Mouse (Mus musculus) CH12.LX (cell line): Measurements from ENCODE around the gene Bcl10. TPM values are rescaled to one million over a fixed set of nuclear protein-coding genes. Genes with fewer than 3 reads are reported as not detected.

ENCODE experiments used
- DNase-seq: peaks from one replicate; pipeline ENCODE4 v3.0.0-alpha.2; 2013; ENCODE audit errors: extremely low read depth
- H3K27ac ChIP-seq: 2 replicates; pipeline ENCODE4 v1.5.1; 2012; ENCODE audit warnings: low read depth, mild to moderate bottlenecking, control low read depth, moderate library complexity; ENCODE audit not compliant: insufficient read depth
- H3K27me3 ChIP-seq: replicated peaks from 2 replicates; pipeline ENCODE3; 2012; ENCODE audit warnings: inconsistent platforms
- H3K36me3 ChIP-seq, 2 experiments: replicated peaks in 1 of 2; 2 replicates each; pipeline versions ENCODE3 to v1.6.1; 2012; ENCODE audit warnings: inconsistent platforms in 1 of 2, low read length in 1 of 2, mild to moderate bottlenecking in 1 of 2, mixed read lengths in 1 of 2, moderate library complexity in 1 of 2; ENCODE audit not compliant: control insufficient read depth in 1 of 2, insufficient read depth in 1 of 2
- H3K4me1 ChIP-seq, 2 experiments: 2 replicates each; pipeline ENCODE4 v1.6.1; 2012; ENCODE audit warnings: inconsistent platforms in 1 of 2, moderate library complexity in 1 of 2; ENCODE audit not compliant: insufficient read depth in 2 of 2, control insufficient read depth in 1 of 2
- H3K4me2 ChIP-seq: 2 replicates; pipeline ENCODE4 v1.6.1; 2012; ENCODE audit warnings: low read depth, mild to moderate bottlenecking, control low read depth; ENCODE audit not compliant: poor library complexity, insufficient read depth, severe bottlenecking
- H3K4me3 ChIP-seq, 3 experiments: fragments of 150-350 bp in 1 of 3; sonication (generic) in 1 of 3; replicated peaks in 1 of 3; 2 replicates each; pipeline versions ENCODE3 to v1.5.1; 2011 to 2012; ENCODE audit warnings: low read depth in 2 of 3, low read length in 2 of 3, mild to moderate bottlenecking in 2 of 3, moderate library complexity in 2 of 3, control low read depth in 1 of 3, improper control_type of control experiment in 1 of 3, inconsistent platforms in 1 of 3, mixed read lengths in 1 of 3; ENCODE audit not compliant: poor library complexity in 1 of 3
- H3K79me2 ChIP-seq: replicated peaks from 2 replicates; pipeline ENCODE4 v1.6.1; 2012; ENCODE audit warnings: mild to moderate bottlenecking, moderate library complexity; ENCODE audit not compliant: control insufficient read depth, poor library complexity, insufficient read depth, severe bottlenecking; ENCODE audit errors: extremely low read depth
- H3K9ac ChIP-seq: 2 replicates; pipeline ENCODE4 v1.6.1; 2012; ENCODE audit warnings: low read depth, mild to moderate bottlenecking, control low read depth, moderate library complexity; ENCODE audit not compliant: insufficient read depth
- H3K9me3 ChIP-seq: replicated peaks from 2 replicates; pipeline ENCODE3; 2012; ENCODE audit warnings: low read length, inconsistent platforms, mixed read lengths
- CHD2 ChIP-seq: IDR thresholded peaks from 2 replicates; pipeline ENCODE4 v1.6.1; 2011; ENCODE audit warnings: low read length, improper control_type of control experiment
- E2F4 ChIP-seq: IDR thresholded peaks from 2 replicates; pipeline ENCODE4 v1.6.1; 2011; ENCODE audit warnings: low read depth, low read length, improper control_type of control experiment; ENCODE audit not compliant: insufficient replicate concordance
- ELF1 ChIP-seq: IDR thresholded peaks from 2 replicates; pipeline ENCODE4 v1.6.1; 2014; ENCODE audit warnings: low read depth, mild to moderate bottlenecking, inconsistent platforms, low read length, improper control_type of control experiment
- EP300 ChIP-seq: IDR thresholded peaks from 2 replicates; pipeline ENCODE4 v1.6.1; 2011; ENCODE audit warnings: low read length, improper control_type of control experiment
- ETS1 ChIP-seq: conservative IDR thresholded peaks from 2 replicates; pipeline ENCODE4 v1.6.1; 2012; ENCODE audit warnings: low read depth, mild to moderate bottlenecking, inconsistent platforms, low read length, improper control_type of control experiment, moderate library complexity
- JUN ChIP-seq: IDR thresholded peaks from 2 replicates; pipeline ENCODE4 v1.6.1; 2011; ENCODE audit warnings: low read depth, mild to moderate bottlenecking, low read length, improper control_type of control experiment, moderate library complexity; ENCODE audit not compliant: insufficient read depth
- JUND ChIP-seq: conservative IDR thresholded peaks from 2 replicates; pipeline ENCODE4 v1.6.1; 2011; ENCODE audit warnings: low read depth, low read length, improper control_type of control experiment
- KAT2A ChIP-seq: IDR thresholded peaks from 2 replicates; pipeline ENCODE4 v1.6.1; 2012; ENCODE audit warnings: low read length, improper control_type of control experiment, inconsistent platforms; ENCODE audit not compliant: insufficient replicate concordance
- MEF2A ChIP-seq: IDR thresholded peaks from 2 replicates; pipeline ENCODE4 v1.6.1; 2014; ENCODE audit warnings: low read depth, mild to moderate bottlenecking, inconsistent platforms, low read length, improper control_type of control experiment, borderline replicate concordance
- POLR2AphosphoS2 ChIP-seq: IDR thresholded peaks from 2 replicates; pipeline ENCODE4 v1.6.1; 2011; ENCODE audit warnings: low read depth, low read length, improper control_type of control experiment
- UBTF ChIP-seq: IDR thresholded peaks from 2 replicates; pipeline ENCODE4 v1.6.1; 2012; ENCODE audit warnings: low read depth, mild to moderate bottlenecking, inconsistent platforms, low read length, improper control_type of control experiment, moderate library complexity
- USF1 ChIP-seq: IDR thresholded peaks from 2 replicates; pipeline ENCODE4 v1.6.1; 2014; ENCODE audit warnings: low read depth, mild to moderate bottlenecking, inconsistent platforms, low read length, improper control_type of control experiment
- USF2 ChIP-seq: conservative IDR thresholded peaks from 2 replicates; pipeline ENCODE4 v1.6.1; 2011; ENCODE audit warnings: low read depth, low read length, improper control_type of control experiment
- ZC3H11A ChIP-seq: IDR thresholded peaks from 2 replicates; pipeline ENCODE4 v1.6.1; 2012; ENCODE audit warnings: low read depth, mild to moderate bottlenecking, inconsistent platforms, low read length, improper control_type of control experiment
- ZNF384 ChIP-seq: IDR thresholded peaks from 2 replicates; pipeline ENCODE4 v1.6.1; 2012; ENCODE audit warnings: low read depth, low read length, improper control_type of control experiment, inconsistent platforms
- dilution Hi-C: fragments of 300-500 bp; cut with MboI; formaldehyde crosslinking; loops from 2 replicates; pipeline ENCODE4 v1.14.3; 2020; ENCODE audit warnings: low sequenced_read_pairs; ENCODE audit not compliant: extremely low pct_unique_long_range_greater_than_20kb, extremely low pct_ligation_motif_present
- in situ Hi-C: fragments of 300-500 bp; cut with MboI; formaldehyde crosslinking; loops from 3 replicates; pipeline ENCODE4 v1.14.3; 2019; ENCODE audit warnings: low sequenced_read_pairs, low pct_ligation_motif_present, low pct_unique_long_range_greater_than_20kb, mixed read lengths
- polyA plus RNA-seq: library from polyadenylated mRNA; unstranded; fragments of >175 nt; gene quantifications from 2 replicates; pipeline ENCODE4 v1.2.1, GENCODE M21; 2012; ENCODE audit warnings: low read depth; ENCODE audit not compliant: insufficient read length
- total RNA-seq, 2 experiments: library from RNA; depleted of rRNA; stranded (reverse); fragments of 300-350 nt in 1 of 2; fragments of >200 nt in 1 of 2; gene quantifications; 2 replicates each; pipeline ENCODE4 v1.2.3; 2012 to 2014

The Bcl10 gene
- total and polyA plus RNA-seq, 3 experiments: 73.6 to 177 (median 103) TPM

GRCm38 (mm10) chr3:145883233-145883632, 39.4 kb upstream of the Bcl10 start:
- dilution Hi-C loops: no loop called here
- Histone ChIP-seq H3K9ac (no peak overlapping the region), H3K9me3 (no peaks in the 10 kb centered on the region), H3K27me3 (no peaks in the 10 kb centered on the region), H3K27ac (no peak overlapping the region)
- TF ChIP-seq JUND (no peak), ETS1 (no peak), UBTF (no peak), EP300 (peak; percentile 45; the same call in 1 of the 2 replicates)
- TF ChIP-seq, all 38 proteins: peak for 1
- Histone ChIP-seq H3K36me3 (no peaks in the 10 kb centered on the region), H3K79me2 (no peaks in the 10 kb centered on the region), H3K4me1 (peaks cover 0 to 18% of the 10 kb centered on the region in 2 experiments; a peak in 2 of 4 replicates), H3K4me2 (no peak overlapping the region), H3K4me3 (no peak overlapping the region)
- DNase-seq: no peak
- in situ Hi-C loops: no loop called here

DNA sequence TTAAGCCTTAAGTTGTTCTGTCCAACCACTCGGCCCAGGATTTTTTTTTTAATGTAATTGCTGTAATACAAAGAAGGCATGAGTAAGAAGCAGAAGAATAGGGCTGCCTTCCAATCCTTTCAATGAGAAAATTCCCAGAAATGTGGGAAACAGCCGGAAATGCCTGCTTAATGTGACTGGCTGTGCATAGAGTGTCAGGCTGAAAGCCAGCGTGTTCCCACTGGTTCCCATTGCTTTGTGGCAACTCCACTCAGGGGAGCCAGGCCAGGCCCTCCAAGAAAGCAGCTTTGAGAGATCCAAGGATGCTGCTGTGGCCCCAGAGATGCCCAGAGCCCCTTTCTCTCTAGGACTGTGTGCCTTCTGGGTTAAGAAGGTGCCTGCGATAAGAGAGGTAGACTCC, 37.2 kb upstream of the Bcl10 start:
- Histone ChIP-seq H3K4me1 (peaks cover 0 to 18% of the 10 kb centered on the region in 2 experiments; a peak in 2 of 4 replicates), H3K4me2 (no peak overlapping the region), H3K36me3 (no peaks in the 10 kb centered on the region), H3K79me2 (no peaks in the 10 kb centered on the region), H3K9me3 (no peaks in the 10 kb centered on the region), H3K27me3 (no peaks in the 10 kb centered on the region), H3K4me3 (no peak overlapping the region), H3K27ac (no peak overlapping the region), H3K9ac (no peak overlapping the region)
- no peak for DNase-seq
- in situ Hi-C loops: no loop called here
- TF ChIP-seq USF2 (no peak), USF1 (no peak), ELF1 (no peak), JUN (no peak), KAT2A (no peak), MEF2A (no peak), ZC3H11A (no peak), ETS1 (no peak), CHD2 (no peak), E2F4 (no peak), ZNF384 (no peak), POLR2AphosphoS2 (no peak)
- dilution Hi-C loops: no loop called here
